Comparison of ENCODE assay signal across 8 mouse cellular contexts in the genomic region with DNA sequence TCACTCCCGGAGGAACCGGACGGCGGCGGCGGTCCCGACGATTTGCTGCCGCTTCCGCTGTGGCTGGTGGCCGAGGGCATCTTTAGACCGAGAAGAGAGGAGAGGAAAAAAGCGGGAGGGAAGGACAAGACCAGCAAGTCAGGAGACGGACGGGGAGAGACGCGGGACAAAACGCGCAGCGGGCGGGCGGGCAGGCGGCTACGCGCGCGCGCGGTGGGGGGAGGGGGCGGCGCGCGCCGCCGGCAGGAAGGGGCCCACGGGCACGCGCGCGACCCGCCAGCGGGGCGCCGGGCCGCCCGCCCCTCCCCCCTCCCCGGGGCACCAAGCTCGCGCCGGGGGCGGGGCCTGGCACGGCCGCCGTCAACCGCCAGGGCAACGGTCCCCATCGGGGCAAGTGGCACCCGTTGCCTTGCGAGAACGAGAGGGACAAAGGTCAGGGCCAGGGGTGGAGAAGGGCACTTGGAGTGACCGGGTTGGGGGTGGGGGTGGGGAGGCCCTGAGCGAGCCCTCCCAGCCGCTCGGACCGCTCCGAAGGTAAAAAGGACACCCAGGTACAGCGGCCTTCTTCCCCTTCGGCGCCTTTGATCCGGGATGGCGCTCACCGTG. TPM values are rescaled to one million over a fixed set of nuclear protein-coding genes. Genes with fewer than 3 reads are reported as not detected.
DNase-seq lines count a peak whose midpoint lies in the region; ATAC-seq and TF ChIP-seq lines count a peak whose summit lies in the region.

No protein-coding gene starts in this region.

- peak; percentile 68 for TF ChIP-seq POLR2A in embryonic fibroblast, embryonic 13.5 days (IDR thresholded peaks at IDR 0.05; ENCODE audit: low read depth, low read length)
- TF ChIP-seq POLR2A in myocyte (IDR thresholded peaks at IDR 0.05; ENCODE audit: insufficient read length, low read depth), result peak; percentile 64

- H3K9me3 ChIP-seq in heart, embryonic 12.5 days (replicated peaks), result no peaks in the 10 kb centered on the region
- no peaks in the 10 kb centered on the region for H3K9me3 ChIP-seq in liver, embryonic 12.5 days (replicated peaks)
- no peaks in the 10 kb centered on the region for H3K9me3 ChIP-seq in stomach, embryonic 15.5 days

- peak overlapping the region; percentile 97 for H3K4me3 ChIP-seq in C2C12 (ENCODE audit: insufficient read depth, poor library complexity, severe bottlenecking)
- peak overlapping the region; percentile 86 for H3K4me3 ChIP-seq in embryonic fibroblast, embryonic 13.5 days (ENCODE audit: insufficient read depth, low read length)
- peak overlapping the region; percentile 95 for H3K4me3 ChIP-seq in heart, embryonic 12.5 days
- H3K4me3 ChIP-seq in liver, embryonic 12.5 days, result peak overlapping the region; percentile 99
- H3K4me3 ChIP-seq in myocyte, result peak overlapping the region; percentile 99
- peak overlapping the region; percentile 90 for H3K4me3 ChIP-seq in stomach, embryonic 15.5 days (replicated peaks)

- peak overlapping the region; percentile 99 for H3K9ac ChIP-seq in heart, embryonic 12.5 days
- peak overlapping the region; percentile 98 for H3K9ac ChIP-seq in liver, embryonic 12.5 days
- peak overlapping the region; percentile 99 for H3K9ac ChIP-seq in stomach, embryonic 15.5 days

- 0% methylated on average over 45 of the region's 72 CpGs for WGBS in heart, embryonic 12.5 days
- under 1% methylated on average over 65 of the region's 72 CpGs for WGBS in liver, embryonic 12.5 days (ENCODE audit: insufficient replicate concordance)
- under 1% methylated on average over 51 of the region's 72 CpGs for WGBS in stomach, embryonic 15.5 days

- H3K27me3 ChIP-seq in C2C12 (ENCODE audit: control insufficient read depth, insufficient read depth, insufficient read length), result no peaks in the 10 kb centered on the region
- no peaks in the 10 kb centered on the region for H3K27me3 ChIP-seq in heart, embryonic 12.5 days (replicated peaks)
- no peaks in the 10 kb centered on the region for H3K27me3 ChIP-seq in liver, embryonic 12.5 days (replicated peaks)
- no peaks in the 10 kb centered on the region for H3K27me3 ChIP-seq in myocyte (ENCODE audit: control insufficient read depth, insufficient read depth, insufficient read length)
- no peaks in the 10 kb centered on the region for H3K27me3 ChIP-seq in stomach, embryonic 15.5 days (replicated peaks)

- H3K79me3 ChIP-seq in C2C12 (ENCODE audit: low read depth), result peaks cover 46% of the 10 kb centered on the region

- H3K79me2 ChIP-seq in C2C12 (ENCODE audit: control insufficient read depth, insufficient read depth), result peaks cover 50% of the 10 kb centered on the region
- H3K79me2 ChIP-seq in myocyte (ENCODE audit: control insufficient read depth, insufficient read depth), result peaks cover 48% of the 10 kb centered on the region

- peak; percentile 67 to 77 for DNase-seq in adrenal gland, postnatal 4 days (ENCODE audit: low spot score in 2 of 2)
- DNase-seq in kidney, postnatal 14 days, result peak; percentile 93

- peak overlapping the region; percentile 97 for H3K27ac ChIP-seq in embryonic fibroblast, embryonic 13.5 days (ENCODE audit: insufficient read depth, low read length)
- H3K27ac ChIP-seq in heart, embryonic 12.5 days (ENCODE audit: poor library complexity, severe bottlenecking), result peak overlapping the region; percentile 100
- H3K27ac ChIP-seq in liver, embryonic 12.5 days, result peak overlapping the region; percentile 99
- H3K27ac ChIP-seq in stomach, embryonic 15.5 days, result peak overlapping the region; percentile 99

- H3ac ChIP-seq in C2C12 (ENCODE audit: control insufficient read depth, insufficient read length, low read depth) (peak overlapping the region; percentile 93), myocyte (ENCODE audit: control insufficient read depth, insufficient read length) (peak overlapping the region; percentile 73)

- H3K36me3 ChIP-seq in C2C12 (ENCODE audit: control insufficient read depth, insufficient read depth), result peaks cover 38% of the 10 kb centered on the region
- peaks cover 16% of the 10 kb centered on the region for H3K36me3 ChIP-seq in heart, embryonic 12.5 days
- peaks cover 28% of the 10 kb centered on the region for H3K36me3 ChIP-seq in liver, embryonic 12.5 days
- H3K36me3 ChIP-seq in myocyte (ENCODE audit: control insufficient read depth, insufficient read depth), result peaks cover 27% of the 10 kb centered on the region
- H3K36me3 ChIP-seq in stomach, embryonic 15.5 days, result peaks cover 8% of the 10 kb centered on the region; the same call in 1 of the 2 replicates

- ATAC-seq in heart, embryonic 12.5 days (ENCODE audit: insufficient number of reproducible peaks, low FRiP score), result peak; percentile 87
- ATAC-seq in liver, embryonic 12.5 days, result peak; percentile 77
- ATAC-seq in stomach, embryonic 15.5 days (ENCODE audit: insufficient read depth, low FRiP score, low read depth), result peak; percentile 58

- H3K4me2 ChIP-seq in heart, embryonic 12.5 days, result peak overlapping the region; percentile 70
- H3K4me2 ChIP-seq in liver, embryonic 12.5 days, result peak overlapping the region; percentile 76
- H3K4me2 ChIP-seq in myocyte (ENCODE audit: low read depth), result no peak overlapping the region
- H3K4me2 ChIP-seq in stomach, embryonic 15.5 days, result peak overlapping the region; percentile 60

- no peak for TF ChIP-seq CTCF in C2C12 (IDR thresholded peaks at IDR 0.05; ENCODE audit: control insufficient read depth, insufficient read depth, insufficient read length)
- TF ChIP-seq CTCF in embryonic fibroblast, embryonic 13.5 days (IDR thresholded peaks at IDR 0.05; ENCODE audit: borderline replicate concordance, insufficient read depth, low read length), result no peak

- no peaks in the 10 kb centered on the region for H3K4me1 ChIP-seq in embryonic fibroblast, embryonic 13.5 days (ENCODE audit: control insufficient read depth, insufficient read depth, low read length)
- peaks cover 23% of the 10 kb centered on the region for H3K4me1 ChIP-seq in heart, embryonic 12.5 days (replicated peaks)
- peaks cover 28% of the 10 kb centered on the region for H3K4me1 ChIP-seq in liver, embryonic 12.5 days
- peaks cover 8% of the 10 kb centered on the region; the same call in 1 of the 2 replicates for H3K4me1 ChIP-seq in stomach, embryonic 15.5 days

TF ChIP-seq in C2C12, 6 proteins besides CTCF, POLR2A, EP300 and RAD21:
- TF ChIP-seq FOSL1 (IDR thresholded peaks at IDR 0.05; ENCODE audit: insufficient read depth, low read length, poor library complexity, severe bottlenecking), result no peak
- no peak for TF ChIP-seq USF1 (IDR thresholded peaks at IDR 0.05; ENCODE audit: low read depth)
- no peak for TF ChIP-seq CEBPB (IDR thresholded peaks at IDR 0.05; ENCODE audit: low read depth)
- no peak for TF ChIP-seq MAX (IDR thresholded peaks at IDR 0.05)
- no peak for TF ChIP-seq MYOD1 (IDR thresholded peaks at IDR 0.05; ENCODE audit: control insufficient read depth, insufficient read length, low read depth)
- no peak for TF ChIP-seq MYOG (IDR thresholded peaks at IDR 0.05; ENCODE audit: control insufficient read depth, extremely low read depth, insufficient read length)

TF ChIP-seq in myocyte, 11 proteins besides CTCF, POLR2A, EP300 and RAD21:
- no peak for TF ChIP-seq MYOG (IDR thresholded peaks at IDR 0.05; ENCODE audit: control insufficient read depth in 1 of 3, insufficient read depth in 1 of 3, insufficient read length in 2 of 3, low read depth in 2 of 3)
- no peak for TF ChIP-seq CEBPB (IDR thresholded peaks at IDR 0.05; ENCODE audit: insufficient read depth, poor library complexity, severe bottlenecking)
- TF ChIP-seq POLR2AphosphoS2 (IDR thresholded peaks at IDR 0.05; ENCODE audit: insufficient read length, low read depth), result peak; percentile 84
- no peak for TF ChIP-seq TCF3 (IDR thresholded peaks at IDR 0.05; ENCODE audit: insufficient read length, low read depth)
- TF ChIP-seq MYOD1 (IDR thresholded peaks at IDR 0.05; ENCODE audit: control insufficient read depth in 1 of 3, insufficient read length in 2 of 3, low read depth in 2 of 3), result peak in 1 of 3 experiments; percentile 7

RNA-seq across cellular contexts. Expression of gene Caprin1, which starts 0.5 kb away (rescaled TPM):
- 161 TPM for polyA plus RNA-seq in C2C12 (2012; fragmentation: generic; extraction: Trizol)
- total RNA-seq in adrenal gland, postnatal 4 days (2021), result 100 to 1,000 TPM; 486 to 527 TPM
- polyA plus RNA-seq in embryonic fibroblast, embryonic 13.5 days (2011; ENCODE audit: insufficient read length, low read depth, missing spikeins), result 463 and 498 TPM in 2 replicates
- polyA plus RNA-seq in heart, embryonic 12.5 days (2016; fragmentation: Nextera tagmentation; extraction: Ambion mirVana), result 293 and 312 TPM in 2 replicates
- 235 and 238 TPM in 2 replicates for polyA plus RNA-seq in liver, embryonic 12.5 days (2016; fragmentation: Nextera tagmentation; extraction: Ambion mirVana)
- 99.6 TPM for polyA plus RNA-seq in myocyte (2012; fragmentation: generic; extraction: Trizol)
- polyA plus RNA-seq in stomach, embryonic 15.5 days (2015; fragmentation: Nextera tagmentation; extraction: Ambion mirVana), result 252 and 271 TPM in 2 replicates

RNA-seq across cellular contexts. Expression of gene Nat10, which starts 35.9 kb away (rescaled TPM):
- polyA plus RNA-seq in C2C12 (2012; fragmentation: generic; extraction: Trizol), result 28.0 TPM
- 10 to 100 TPM; 71.1 to 72.8 TPM for total RNA-seq in adrenal gland, postnatal 4 days (2021)
- polyA plus RNA-seq in embryonic fibroblast, embryonic 13.5 days (2011; ENCODE audit: insufficient read length, low read depth, missing spikeins), result 30.0 and 32.9 TPM in 2 replicates
- polyA plus RNA-seq in heart, embryonic 12.5 days (2016; fragmentation: Nextera tagmentation; extraction: Ambion mirVana), result 17.2 and 19.1 TPM in 2 replicates
- polyA plus RNA-seq in liver, embryonic 12.5 days (2016; fragmentation: Nextera tagmentation; extraction: Ambion mirVana), result 35.0 and 35.3 TPM in 2 replicates
- 20.6 TPM for polyA plus RNA-seq in myocyte (2012; fragmentation: generic; extraction: Trizol)
- polyA plus RNA-seq in stomach, embryonic 15.5 days (2015; fragmentation: Nextera tagmentation; extraction: Ambion mirVana), result 25.0 and 27.6 TPM in 2 replicates

Comparison
In these comparisons a context has a peak if more than half of its experiments do, and no peak if none do; other contexts are left out.
1. Peak in every context shown above with its lines: DNase-seq, ATAC-seq, H3K4me3 ChIP-seq and H3K27ac ChIP-seq.